Mouse (Mus musculus) c-Kit-positive CD71-negative TER-119-negative erythroid progenitor cells, embryonic 14.5 days (primary cell): ENCODE measurements at regions not wholly inside any gene's neighbourhood (a gene's known extent, or its start where the extent isn't known, plus 50 kb on each side); places are given as distances from the start of the nearest gene placed in this dataset.

Experiments used
- DNase-seq: peaks from one replicate; pipeline ENCODE4 v3.0.0-alpha.2; 2013; ENCODE audit warnings: low read depth

DNA sequence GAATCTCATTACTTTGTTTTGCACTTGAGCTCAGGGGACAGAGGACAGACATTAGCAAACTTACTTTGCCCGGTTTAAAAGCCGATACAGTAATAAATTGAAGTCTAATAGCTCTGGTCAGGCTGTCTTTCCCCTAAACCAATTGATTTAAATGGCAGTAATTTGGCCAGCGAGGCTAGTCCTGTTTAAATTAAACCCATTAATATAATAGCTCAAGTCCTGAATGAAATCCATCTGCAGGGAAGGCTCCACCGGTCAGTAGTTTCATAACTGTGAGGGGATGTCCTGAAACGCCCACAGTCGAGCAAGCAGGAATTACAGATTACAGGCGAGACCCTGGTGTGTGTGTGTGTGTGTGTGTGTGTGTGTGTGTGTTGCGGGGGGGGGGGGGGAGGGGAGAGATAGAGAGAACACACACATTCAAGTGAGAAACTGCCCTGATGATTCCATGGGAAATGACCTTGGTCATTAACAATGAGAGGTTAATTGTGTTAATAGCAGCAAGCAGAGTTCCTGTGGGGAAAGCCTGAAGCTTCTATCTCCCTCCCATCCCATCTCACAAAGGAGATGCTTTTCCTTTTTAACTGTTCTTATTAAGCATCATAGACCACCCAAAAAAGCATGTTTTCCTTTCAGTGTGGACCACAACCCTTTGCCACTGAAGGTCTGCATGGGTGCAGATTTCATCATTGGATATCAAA is 294.0 kb upstream of the Tle4 start:
- no peak for DNase-seq

- no peak for DNase-seq
Observed at GRCm38 (mm10) chr19:14891090-14891428, 293.2 kb upstream of the Tle4 start.

DNA sequence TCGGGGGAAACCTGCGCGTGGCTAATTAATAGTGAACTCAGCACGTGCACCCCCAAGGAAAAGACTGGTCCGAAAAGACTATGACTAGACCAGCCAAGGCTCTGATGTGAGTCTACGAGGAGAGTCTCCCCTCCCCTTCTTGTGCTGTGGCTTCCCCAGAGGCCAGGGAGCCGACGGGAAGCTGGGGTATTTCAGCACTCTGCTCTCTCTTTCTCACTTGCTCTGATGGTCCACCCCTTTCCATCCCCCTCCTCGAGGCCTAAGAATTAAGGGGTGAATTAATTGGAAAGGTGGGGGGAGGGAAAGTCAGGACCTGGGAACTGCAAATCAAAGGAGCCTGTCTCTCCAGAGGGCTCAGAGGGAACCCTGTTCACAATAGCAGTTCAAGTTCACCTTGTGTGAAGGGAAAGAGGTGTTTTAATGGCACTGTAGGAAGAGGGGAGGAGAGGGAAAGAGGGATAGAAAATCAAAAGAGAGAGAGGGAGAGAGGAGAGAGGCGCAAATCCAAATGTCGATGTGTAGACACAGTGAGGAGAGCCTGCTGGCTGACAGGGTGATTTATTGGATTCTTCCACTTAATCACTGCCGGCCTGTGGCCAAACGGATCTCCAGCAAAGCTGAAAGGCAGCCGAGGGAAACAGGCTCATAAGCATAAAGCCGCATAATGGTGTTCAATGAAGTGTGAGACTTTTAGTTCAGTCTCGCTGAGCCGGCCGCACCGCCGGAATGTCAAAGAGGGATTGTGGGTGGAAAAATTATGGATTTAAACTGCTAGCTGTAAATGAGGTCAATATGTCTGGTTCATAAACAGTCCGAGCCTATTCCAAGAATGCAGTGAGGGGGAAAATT is 292.6 kb upstream of the Tle4 start:
- DNase-seq: no peak

GRCm38 (mm10) chr19:14889794-14890193 is 291.9 kb upstream of the Tle4 start:
- no peak for DNase-seq

DNA sequence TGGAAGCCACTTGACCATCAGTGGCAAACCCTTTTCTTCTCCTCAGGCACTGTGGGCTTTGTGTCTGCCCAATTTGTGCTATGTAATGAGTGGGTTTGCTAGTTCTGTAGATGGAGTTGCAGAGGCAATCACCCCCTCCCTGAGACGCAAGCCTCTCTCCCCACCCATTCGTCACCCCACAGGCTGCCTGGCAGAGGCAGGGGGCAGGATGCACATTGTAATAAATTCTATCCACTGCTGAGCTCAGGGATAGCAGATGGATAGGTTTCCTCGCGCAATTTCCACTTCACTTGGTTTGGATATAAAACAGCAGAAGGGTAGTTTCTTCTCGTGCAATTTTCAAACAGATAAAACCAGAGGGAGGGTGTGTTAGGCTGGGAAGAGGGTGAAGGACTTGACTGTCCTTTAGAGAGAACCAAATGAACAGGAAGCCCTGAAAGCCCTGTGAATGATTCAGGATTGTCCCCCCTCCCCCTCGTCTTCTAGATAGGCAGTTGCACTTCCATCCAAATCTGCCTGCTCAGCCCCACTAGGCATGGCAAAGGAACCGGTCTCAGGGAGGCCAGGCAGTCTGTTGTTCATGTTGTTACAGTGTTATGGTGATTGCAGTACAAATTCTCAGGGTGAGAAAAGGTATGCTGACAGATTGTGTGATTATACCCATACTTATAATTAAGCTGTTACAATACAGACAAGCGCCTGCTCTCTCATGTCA is 286.0 kb upstream of the Tle4 start:
- DNase-seq: no peak

- no peak for DNase-seq
Observed at GRCm38 (mm10) chr19:14880818-14881217, 283.0 kb upstream of the Tle4 start.

GRCm38 (mm10) chr19:14873986-14874385 is 276.1 kb upstream of the Tle4 start:
- DNase-seq: no peak

- DNase-seq: no peak
Observed at GRCm38 (mm10) chr19:14871178-14871867, 273.5 kb upstream of the Tle4 start.

DNA sequence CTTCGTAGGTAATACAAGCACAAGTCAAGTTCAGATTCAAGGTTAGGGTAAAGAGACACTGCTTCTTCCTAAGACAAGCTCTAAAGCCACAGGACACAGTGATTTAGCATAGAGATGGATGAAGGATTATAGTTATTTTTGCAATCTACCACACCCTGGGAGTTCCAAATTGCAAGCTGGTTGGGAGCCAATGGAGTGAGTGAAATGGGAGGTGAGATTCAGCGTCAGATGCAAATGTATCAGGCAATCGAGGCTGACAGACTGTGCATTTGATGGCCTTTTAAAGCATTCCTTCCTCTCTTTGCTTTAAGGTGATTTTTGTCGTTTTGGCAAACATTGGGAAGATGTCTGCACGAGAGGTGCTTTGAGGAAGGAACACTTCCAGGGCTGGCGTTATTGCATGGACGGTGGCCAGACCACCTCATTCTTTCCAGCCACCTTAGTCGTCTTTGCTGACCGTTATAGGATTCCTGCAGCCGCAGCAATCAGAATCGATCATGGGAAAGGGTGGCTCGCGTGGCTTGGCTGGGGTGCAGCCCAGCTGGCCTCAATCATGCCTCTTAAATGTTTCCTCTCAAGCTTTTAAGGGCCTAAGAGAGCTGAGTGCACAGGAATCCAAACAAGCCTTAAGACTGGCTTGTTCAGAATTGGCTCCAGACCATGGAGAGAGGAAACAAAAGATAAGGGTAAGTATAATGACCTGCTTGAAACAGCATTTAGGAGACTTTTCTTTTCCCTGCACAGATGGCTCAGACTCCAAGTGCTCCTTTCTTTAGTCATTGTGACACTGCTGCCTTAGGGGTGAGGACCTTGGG is 265.0 kb upstream of the Tle4 start:
- DNase-seq: no peak

DNA sequence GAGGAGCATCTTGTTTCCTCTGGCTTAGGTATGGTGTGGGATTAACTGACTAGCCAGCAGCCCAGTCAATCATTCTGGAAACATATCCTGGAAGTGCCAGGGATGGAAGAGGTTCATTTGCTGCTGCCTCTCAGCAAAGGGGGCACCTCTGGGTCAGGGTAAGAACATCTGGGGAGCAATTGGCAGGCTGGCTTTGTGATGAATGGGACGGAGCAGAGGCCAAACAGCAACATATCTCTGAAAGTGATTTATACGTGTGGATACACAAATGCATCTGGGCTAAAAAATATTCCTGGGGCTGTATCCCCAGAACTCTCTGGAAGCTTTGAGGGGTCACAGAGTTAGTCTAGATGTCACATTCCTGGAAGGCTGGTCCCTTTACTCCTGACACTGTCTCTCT is 257.2 kb upstream of the Tle4 start:
- DNase-seq: no peak

GRCm38 (mm10) chr19:14853416-14853815 is 255.6 kb upstream of the Tle4 start:
- DNase-seq: no peak

- no peak for DNase-seq
Observed at GRCm38 (mm10) chr19:14849561-14849960, 251.7 kb upstream of the Tle4 start.

DNA sequence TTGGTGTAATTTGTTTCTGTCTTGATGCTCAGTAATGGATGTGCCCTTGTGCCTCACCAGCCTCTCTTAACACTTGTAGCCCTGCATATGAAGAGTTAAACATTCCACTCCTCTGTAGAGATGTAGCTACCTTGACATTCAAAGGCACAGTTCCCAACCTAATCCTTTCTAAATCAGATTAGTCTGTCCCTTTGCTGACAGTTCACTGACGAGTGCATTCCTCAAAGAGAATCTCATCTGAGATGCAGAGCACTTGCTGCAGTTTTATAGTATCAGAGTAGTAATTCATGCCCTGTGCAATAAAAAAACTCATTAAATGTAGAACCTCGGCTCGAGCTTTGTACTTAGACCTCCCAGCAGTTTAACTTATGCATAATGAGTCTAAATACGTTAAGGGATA is 249.3 kb upstream of the Tle4 start:
- no peak for DNase-seq

GRCm38 (mm10) chr19:14835629-14836028 is 237.8 kb upstream of the Tle4 start:
- no peak for DNase-seq

GRCm38 (mm10) chr19:14816354-14816753 is 218.5 kb upstream of the Tle4 start:
- DNase-seq: no peak

DNA sequence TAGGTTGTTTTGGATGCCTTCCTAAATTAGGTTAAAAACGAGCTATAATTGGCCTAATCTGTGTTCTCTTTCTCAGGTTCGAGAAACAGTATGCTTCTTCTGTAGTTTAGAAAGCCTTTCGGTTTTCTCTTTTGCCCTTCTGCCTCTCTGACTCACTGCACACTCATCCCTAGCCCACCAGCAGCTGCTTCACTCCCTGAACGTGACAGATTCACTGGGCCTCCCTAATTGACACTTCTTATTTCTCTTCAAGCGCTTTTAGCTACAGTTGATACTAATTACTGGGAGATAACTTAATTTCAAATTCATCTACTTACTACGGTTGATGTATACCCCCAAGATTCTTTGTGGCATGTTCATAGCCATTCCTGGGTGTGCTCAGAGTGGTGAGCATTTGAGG is 208.9 kb upstream of the Tle4 start:
- DNase-seq: no peak

- no peak for DNase-seq
Observed at GRCm38 (mm10) chr19:14802909-14803650, 205.2 kb upstream of the Tle4 start.

- no peak for DNase-seq
Observed at GRCm38 (mm10) chr19:14801669-14802068, 203.8 kb upstream of the Tle4 start.

DNA sequence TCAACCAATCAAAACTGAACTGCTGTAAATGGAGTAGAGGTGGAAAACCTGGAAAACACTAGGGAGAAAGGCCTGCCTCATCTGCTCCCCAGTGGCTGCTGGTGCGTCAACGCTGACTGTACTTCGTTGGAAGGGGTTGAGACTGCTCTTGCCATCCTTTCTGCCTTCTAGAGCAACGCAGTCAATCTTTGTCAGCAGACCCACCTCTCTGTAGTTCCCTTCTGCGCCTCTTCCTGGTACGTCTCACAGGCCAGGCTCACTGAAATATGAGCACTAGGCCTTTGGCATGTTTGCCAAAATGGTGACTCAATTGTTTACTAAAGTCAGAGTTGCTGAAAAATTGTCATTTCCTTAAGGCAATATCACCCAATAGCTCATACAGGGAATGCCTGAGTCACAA is 201.2 kb upstream of the Tle4 start:
- DNase-seq: no peak

GRCm38 (mm10) chr19:14798417-14798816 is 200.6 kb upstream of the Tle4 start:
- DNase-seq: no peak

- no peak for DNase-seq
Observed at GRCm38 (mm10) chr19:14795910-14796309, 198.1 kb upstream of the Tle4 start.
